Mouse (Mus musculus) adrenal gland, adult 18-20 months (tissue): ENCODE measurements around the gene Sf3b6. TPM values are rescaled to one million over a fixed set of nuclear protein-coding genes. Genes with fewer than 3 reads are reported as not detected.

Experiments used
- DNase-seq, 2 experiments: peaks; one replicate each; pipeline ENCODE4 v3.0.0; 2021 to 2022; ENCODE audit warnings: low spot score in 2 of 2
- total RNA-seq, 2 experiments: library from RNA; stranded (reverse); gene quantifications; 1 replicate in 1 of 2; 2 replicates in 1 of 2; pipeline ENCODE4 v1.2.3; 2021

Gene Sf3b6
- total RNA-seq, 2 experiments from 2014 or later = 94.2 to 110 TPM

GRCm38 (mm10) chr12:4840010-4840409, 22.7 kb downstream of the Sf3b6 start:
- no peak for DNase-seq

- no peak for DNase-seq
These were observed 23.4 kb downstream of the Sf3b6 start for GRCm38 (mm10) chr12:4840741-4841140.

DNA sequence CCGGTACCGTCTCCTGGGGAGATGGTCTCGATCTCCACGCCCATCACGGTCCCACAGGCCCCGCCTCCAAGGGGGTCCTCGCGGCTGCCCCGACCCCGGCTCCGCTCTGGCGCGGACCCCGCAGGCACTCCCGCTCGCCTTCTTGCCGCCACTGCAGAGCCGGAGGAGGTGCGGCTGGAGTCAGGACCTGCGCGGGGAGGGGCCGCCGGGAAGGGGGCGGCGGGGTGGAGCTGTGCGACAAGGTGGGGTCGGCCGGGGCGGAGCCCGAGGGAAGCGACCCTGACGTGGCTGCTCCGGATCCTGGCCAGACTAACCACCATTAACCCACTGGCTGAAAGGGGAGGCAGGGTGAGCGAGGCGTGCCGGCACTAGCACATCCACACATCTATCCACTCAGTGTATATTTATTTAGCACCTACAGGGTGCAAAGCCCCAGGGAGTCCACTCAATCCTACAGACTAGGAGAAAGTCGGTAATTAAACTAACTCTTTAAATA, 24.1 kb downstream of the Sf3b6 start, which contains the start of gene Fkbp1b:
Gene Fkbp1b (minus strand): TSS at position 200 of the 496 bp plus-strand sequence.
- DNase-seq = peak; percentile 40 to 50

- DNase-seq = no peak
These were observed 25.1 kb downstream of the Sf3b6 start for GRCm38 (mm10) chr12:4842456-4842855.

DNA sequence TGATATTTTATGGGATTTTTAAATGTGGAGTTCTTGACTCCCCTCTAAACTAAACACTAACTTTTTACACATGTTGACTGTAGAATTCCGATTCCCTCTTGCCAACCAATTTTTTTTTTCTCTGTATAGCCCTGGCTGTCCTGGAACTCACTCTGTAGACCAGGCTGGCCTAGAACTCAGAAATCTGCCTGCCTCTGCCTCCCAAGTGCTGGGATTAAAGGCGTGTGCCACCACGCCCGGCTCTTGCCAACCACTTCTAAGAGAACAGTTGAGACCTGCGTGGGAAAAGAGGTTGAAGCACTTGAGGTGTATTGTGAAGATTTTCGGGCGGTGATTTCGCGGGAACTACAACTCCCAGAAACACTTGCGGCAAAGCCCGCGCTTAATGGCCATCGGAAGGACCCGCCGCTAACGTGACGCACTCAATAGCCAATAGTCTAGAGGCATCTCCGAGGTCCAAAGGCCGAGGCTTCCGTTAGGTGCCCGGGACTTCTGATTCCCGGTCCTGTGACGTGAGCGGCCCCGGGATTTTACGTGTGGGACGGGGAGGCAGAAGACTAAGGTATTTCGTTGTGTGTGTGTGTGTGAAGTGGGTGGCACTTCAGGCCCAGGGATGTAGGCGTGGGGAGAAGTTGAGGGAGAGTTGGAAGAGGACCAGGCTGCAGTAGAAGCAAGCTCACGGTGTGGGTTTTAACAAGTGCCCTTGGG, 25.7 kb downstream of the Sf3b6 start, which contains the start of gene Wdcp:
Gene Wdcp (plus strand): TSS at position 414 of the 708 bp plus-strand sequence.
- DNase-seq = peak; percentile 77 to 79

- peak in 1 of 2 experiments; percentile 45 for DNase-seq
These were observed 26.4 kb downstream of the Sf3b6 start for GRCm38 (mm10) chr12:4843741-4844140.

- DNase-seq = no peak
These were observed 38.8 kb downstream of the Sf3b6 start for GRCm38 (mm10) chr12:4856160-4856559.

DNA sequence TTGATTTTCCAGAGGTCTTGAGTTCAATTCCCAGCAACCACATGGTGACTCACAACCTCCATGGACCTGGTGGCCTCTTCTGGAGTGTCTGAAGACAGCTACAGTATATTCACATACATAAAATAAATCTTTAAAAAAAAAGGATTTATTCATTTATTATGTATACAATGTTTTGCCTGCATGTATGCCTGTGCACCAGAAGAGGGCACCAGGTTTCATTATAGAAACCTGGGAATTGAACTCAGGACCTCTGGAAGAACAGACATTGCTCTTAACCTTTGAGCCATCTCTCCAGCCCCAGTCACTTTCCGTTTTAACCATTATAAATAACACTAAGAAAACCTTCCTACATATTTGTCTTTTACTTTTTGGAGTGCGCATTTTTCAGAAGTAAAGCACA, 39.5 kb downstream of the Sf3b6 start:
- DNase-seq = no peak

- no peak for DNase-seq
These were observed 42.0 kb downstream of the Sf3b6 start for GRCm38 (mm10) chr12:4859241-4859914.

DNA sequence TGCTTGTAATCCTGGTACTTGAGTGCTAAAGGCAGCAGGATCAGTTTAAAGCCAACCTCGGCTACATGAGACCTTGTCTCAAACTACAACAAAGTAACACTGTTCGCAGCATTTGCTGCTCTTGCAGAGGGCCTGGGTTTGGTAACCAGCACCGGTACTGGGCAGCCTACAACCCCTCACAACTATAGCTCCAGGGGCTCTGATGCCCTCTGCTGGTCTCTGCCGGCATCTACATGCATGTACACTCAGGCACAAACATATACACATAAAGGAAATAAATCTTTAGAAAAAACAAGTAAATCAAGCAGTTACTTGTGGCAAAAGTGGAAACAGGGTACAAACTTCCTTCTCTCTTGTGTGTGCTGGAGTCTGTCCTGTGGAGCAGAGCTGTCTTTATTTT, 45.3 kb downstream of the Sf3b6 start:
- no peak for DNase-seq

DNA sequence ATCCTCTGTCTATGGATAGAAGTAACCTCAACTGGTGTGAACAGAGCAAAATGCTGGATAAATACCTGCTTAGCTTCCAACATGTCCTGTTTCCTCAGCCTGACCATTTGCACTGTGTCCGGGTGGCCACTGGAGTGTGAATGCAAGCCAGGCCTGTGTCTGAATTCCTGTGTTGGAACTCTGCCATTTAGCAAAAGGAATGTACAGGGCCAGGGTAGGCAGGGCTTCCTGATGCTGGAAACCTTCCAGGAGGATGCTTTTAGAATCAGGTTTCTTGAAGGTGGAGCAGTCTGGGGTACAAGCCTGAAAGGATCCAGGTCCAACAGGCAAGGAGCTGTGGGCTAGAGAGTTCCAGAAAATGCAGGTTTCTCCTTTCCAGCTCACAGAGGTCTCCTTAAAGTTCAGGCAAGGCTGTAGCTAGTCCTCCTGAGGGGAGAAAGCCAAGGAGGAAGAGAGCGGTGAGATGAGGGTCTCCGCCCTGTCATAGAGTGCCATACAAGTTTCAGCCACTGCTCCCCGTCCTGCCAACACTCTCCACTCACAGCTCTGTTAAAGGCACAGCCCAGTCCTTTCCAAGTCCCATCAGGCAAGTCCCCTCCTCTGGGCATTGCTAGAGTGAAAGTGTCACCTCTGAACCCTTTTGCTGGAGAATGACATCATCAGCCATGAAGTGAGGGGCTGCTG, 46.5 kb downstream of the Sf3b6 start:
- DNase-seq = no peak

- no peak for DNase-seq
These were observed 47.0 kb downstream of the Sf3b6 start for GRCm38 (mm10) chr12:4864338-4864690.

- DNase-seq = no peak
These were observed 51.6 kb downstream of the Sf3b6 start for GRCm38 (mm10) chr12:4868924-4869323.

DNA sequence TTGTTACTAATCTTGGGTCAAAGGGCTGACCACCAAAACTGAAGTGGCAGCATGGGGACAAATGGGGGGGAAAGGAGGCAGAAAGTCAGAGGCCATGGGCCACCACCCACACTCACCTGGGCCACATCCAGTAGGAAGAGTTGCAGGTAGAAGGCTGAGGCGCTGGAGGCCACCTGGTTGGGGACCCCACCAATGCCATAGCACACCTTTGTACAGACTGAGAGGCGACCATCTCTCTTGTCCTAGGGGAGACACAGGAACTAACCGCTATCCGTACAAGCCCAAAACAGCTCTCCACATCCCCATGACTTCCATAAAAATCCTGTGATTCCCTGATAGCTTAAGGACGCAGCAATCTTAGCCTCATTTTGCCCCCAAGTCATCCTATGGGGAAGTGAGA, 53.9 kb downstream of the Sf3b6 start:
- no peak for DNase-seq

DNA sequence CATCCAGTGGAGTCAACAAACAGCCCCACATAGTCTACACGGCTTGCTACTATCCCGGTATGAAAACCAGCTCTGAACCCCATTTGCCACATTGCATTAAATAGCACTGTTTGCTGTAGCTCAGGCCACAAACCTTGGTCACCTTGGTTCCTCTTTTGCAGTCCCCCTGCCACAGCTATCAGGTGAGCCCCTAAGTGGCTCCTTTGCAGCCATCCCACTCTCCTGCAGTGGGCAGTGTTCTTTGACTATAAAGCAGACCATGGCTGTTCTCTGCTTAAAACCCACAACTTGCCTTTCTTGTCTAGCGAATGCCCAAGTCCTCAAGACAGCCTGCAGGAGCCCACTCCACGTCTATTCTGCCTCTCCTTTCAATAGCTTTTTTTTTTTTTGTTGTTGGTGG, 54.9 kb downstream of the Sf3b6 start:
- DNase-seq = no peak

- DNase-seq = no peak
These were observed 55.7 kb downstream of the Sf3b6 start for GRCm38 (mm10) chr12:4872983-4873477.

DNA sequence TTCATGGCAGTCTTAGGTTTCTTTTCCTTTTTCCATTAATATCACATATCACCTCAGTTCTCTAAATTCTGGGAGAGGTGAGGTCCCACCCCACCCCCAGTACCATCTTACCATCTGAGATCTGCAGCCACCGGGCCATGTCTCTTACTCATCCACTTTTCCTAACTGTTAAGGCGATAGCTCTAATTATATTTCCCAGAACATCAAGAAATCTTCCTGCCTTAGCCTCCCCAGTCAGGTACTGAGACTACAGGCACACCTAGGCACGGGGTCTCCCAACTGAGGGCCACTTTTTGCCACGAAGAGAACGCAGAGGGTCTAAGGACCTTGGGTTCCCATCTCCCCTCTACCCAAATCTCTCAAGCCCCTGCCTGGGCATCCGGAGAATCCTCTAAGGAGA, 56.2 kb downstream of the Sf3b6 start:
- no peak for DNase-seq

DNA sequence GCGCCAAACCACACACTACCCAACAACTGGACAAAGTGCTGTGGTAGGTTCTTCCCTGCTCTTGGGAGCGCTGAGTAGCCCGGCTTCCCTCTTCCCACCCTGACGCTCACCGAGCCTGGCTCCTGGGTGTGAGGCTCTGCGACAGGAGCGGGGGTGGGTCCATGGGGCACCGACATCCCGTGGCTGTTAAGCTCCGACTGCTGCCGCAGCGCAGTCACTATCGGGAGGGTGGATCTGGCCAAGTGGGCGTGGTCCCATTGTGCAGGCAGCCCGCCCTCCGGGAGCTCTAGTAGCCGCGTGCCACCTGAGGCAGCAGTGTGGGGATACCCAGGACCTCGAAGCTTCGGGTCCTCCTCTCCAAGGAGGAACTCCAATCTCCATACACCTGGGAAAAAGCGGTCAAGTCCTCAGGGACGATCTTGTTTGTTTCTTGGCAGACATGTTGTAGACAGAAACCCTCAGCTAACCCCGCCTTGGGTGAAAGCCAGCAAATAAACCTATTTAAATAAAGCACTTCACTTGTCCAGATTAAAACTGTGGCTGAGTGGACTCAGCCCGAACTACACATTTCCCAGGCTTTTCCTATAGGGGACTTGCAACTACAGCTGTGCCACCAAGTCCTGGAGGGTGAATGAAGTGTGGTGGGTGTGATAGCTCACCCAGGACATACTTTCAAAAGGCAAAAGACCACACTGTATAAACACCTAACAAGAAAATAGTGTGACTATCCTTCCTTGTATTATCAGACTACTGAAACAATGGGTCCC, 57.0 kb downstream of the Sf3b6 start, which contains the start of gene Mfsd2b:
Gene Mfsd2b (minus strand): TSS at position 199 of the 767 bp plus-strand sequence.
- peak; percentile 60 to 68 for DNase-seq

DNA sequence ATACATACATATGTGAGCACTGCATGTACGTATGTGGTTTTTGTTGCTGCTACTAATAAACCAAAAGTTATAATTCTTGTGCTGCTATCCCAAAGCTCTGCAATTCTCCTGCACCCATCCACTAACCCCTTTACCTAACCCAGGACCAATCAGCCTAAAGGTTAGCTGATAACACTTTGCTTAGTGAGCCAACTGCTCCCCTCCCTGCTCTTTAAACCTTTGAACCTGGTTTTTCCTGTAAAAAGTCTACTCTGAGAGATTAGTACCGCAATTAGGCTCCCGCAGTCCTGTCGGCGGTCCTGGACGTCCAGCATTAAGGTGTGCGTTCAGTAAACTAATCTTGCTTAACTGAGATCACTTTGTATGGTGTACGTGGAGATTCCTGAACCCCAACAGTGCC, 58.3 kb downstream of the Sf3b6 start:
- no peak for DNase-seq
